ENCODE assay signal across 9 mouse cellular contexts in the genomic region with DNA sequence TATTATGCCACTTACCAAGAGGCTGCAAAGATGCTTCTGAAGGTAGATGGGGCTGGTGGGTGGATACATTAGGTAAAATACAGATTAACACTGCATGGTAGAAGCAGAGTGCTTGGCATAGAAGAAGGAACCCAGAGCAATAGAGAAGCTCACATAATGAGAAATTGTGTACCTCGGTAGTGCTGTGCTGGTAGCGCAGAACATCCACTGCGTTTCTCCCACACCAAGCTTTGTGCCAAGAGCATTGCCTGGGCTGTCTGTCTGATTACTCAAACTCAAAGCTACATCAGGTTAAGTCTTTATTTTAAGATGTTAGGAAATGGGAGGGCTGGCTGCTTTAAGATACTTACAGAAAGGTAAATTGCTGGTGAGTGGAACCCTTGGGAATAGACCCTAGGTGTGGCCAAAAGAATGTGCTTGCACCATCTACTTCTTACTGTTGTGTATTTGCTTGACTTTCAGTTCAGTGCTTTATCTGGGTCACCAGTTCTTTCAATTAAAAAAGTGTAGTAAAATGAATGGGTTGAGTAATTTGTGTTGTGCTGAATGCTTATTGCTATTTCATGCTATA.
"Had no signal": no experiment of that assay in that cellular context is flagged by ENCODE, and none has a peak within 500 bp of the region (broad histone marks: within the 10 kb centered on the region; RNA-seq: fewer than 3 reads in every experiment).

No protein-coding gene starts in this region.

- ATAC-seq: hindbrain, postnatal 0 days; liver, embryonic 12.5 days; midbrain, embryonic 13.5 days had no signal

- DNase-seq: kidney, adult 11 months; kidney, adult 9 months; kidney, postnatal 36 days; layer of hippocampus, postnatal 36 days; right cerebral cortex, postnatal 25 days; thymus, postnatal 4 days had no signal
